Mouse (Mus musculus): ENCODE measurements around the gene Gm42517. TPM values are rescaled to one million over a fixed set of nuclear protein-coding genes. Genes with fewer than 3 reads are reported as not detected.

The Gm42517 gene
- total RNA-seq, 2 experiments from 2014 or later = 0.38 to 0.56 TPM

DNA sequence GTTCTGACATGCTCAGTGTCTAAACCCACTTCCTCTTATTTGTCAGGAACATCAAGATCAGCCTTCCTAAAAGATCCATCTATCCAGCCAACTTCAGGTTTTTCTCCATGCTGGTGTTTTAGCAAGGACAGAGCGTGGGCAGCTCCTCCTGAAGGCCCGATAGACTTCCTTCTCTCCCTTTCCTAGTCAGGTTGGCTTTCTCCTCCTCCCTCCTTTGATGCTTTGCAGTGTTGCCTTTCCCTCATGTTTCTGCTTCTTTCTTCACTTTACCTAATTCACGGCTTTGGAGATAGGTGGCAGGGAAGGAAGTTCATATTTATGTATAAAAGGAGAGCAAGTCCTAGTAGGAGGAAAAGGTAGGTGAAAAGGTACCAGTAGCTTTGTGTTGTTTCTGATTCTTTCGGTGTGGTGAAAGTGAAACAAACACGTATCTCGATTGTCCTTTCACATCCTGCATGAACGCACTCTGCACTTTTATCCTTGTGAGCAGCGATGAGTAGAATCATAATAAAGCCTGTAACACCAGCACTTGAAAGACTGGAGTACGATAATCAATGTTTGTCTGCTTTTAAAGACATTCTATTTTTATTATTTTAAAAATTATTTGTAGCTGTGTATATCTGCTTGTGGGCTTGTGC is 18.1 kb downstream of the Gm42517 start:
- no peak for DNase-seq

- no peak for DNase-seq
These were observed 19.9 kb downstream of the Gm42517 start for GRCm38 (mm10) chr5:108347843-108348242.

DNA sequence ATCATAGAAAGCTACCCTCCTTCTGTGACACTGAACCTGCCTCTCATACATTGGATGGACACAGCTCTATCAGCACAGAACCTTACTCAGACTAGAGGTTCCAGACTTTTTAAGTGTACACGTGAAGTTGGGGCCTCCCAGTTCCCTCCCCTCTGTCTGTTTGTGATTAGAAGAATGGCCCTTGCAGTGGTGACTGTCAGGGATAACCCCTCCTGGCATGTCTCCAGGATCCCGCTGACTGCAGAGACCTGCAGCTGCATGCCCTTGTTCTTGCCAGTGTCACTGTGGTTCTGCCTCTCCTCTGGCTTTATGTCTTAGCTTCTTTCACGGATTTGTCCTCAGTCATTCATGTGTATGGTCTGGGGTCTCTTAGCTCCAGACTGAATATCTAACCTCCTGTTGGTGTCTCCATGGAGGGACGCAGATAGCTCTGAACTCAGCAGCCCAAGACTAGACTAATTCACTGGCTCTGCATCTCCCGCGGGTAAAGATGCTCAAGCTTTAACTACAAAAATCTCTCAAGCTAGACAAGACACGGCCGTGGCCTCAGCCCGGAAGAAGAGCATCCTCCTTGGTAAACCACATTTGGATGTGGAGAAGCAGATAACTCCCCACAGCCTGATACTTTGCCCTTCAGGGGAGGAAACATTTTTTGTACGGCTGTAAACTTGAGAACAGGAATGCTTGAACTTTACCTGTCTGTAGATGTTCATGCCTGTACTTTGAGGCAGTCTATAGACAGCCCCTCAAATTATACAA is 22.2 kb downstream of the Gm42517 start:
- no peak for DNase-seq

DNA sequence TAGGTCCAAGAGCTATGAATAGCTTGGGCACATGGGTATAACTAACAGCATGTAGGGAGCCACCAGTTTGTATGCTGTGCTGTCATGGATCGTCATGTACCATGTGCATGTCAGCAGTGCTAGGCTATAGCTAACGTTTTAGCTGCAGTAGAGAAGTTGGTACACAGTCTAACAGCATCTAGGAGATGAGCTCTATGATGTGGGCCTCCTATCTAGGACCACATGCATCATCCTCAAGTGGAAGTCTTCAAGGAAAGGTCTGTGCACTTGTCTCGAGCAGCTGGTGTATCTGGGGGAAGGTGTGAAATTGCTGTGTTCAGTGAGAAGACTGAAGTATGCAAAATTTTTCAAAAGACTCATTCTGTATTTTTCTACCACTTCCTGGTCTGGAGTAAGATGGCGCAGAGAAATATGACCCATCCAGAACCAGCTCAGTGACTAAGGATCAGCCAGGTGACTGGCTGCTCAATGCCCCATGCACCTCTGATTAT is 24.0 kb downstream of the Gm42517 start:
- no peak for DNase-seq

GRCm38 (mm10) chr5:108338049-108338448 is 29.7 kb downstream of the Gm42517 start:
- no peak for DNase-seq

DNA sequence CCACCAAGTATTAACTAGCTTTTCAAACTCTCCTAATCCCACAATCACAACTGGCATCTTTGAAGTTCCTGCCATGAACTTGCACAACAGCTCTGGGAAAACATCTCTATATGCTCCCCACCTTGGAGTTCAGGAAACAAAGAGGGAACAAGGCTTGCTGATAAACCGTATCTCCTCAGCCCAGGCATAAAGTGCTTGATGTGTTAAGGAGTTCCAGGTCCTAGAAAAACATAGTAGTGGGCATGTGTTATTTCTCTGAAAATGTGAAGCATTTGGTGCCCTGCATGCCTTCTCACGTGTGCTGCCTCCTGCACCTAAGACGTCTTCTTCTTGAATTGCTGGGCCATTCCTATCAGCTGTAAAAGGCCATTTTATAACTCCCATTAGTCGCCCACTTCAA is 30.3 kb downstream of the Gm42517 start:
- DNase-seq = no peak

GRCm38 (mm10) chr5:108331051-108331450 is 36.7 kb downstream of the Gm42517 start:
- no peak for DNase-seq

Other genes starting within 250 kb of the Gm42517 start
- 10 to 100 TPM; 22.2 to 31.7 TPM for gene Tmed5, start 235.3 kb downstream of the Gm42517 start, total RNA-seq (2021)
- under 1 TPM; 0.32 to 0.46 TPM for gene Ccdc18, start 235.0 kb downstream of the Gm42517 start, total RNA-seq (2021)
- gene Dr1, start 99.0 kb downstream of the Gm42517 start, total RNA-seq (2021) = 10 to 100 TPM; 14.7 to 15.6 TPM
- gene Pigg, start 55.3 kb downstream of the Gm42517 start, total RNA-seq (2021) = 1 to 10 TPM; 3.2 to 3.9 TPM
- gene Pde6b, start 20.5 kb upstream of the Gm42517 start, total RNA-seq (2021) = not detected
- gene Atp5k, start 66.5 kb upstream of the Gm42517 start, total RNA-seq (2021) = 100 to 1,000 TPM; 764 to 791 TPM
- gene Mfsd7a, start 81.0 kb upstream of the Gm42517 start, total RNA-seq (2021) = under 1 TPM; 0.67 to 0.95 TPM
- 10 to 100 TPM; 30.9 to 39.5 TPM for gene Pcgf3, start 93.3 kb upstream of the Gm42517 start, total RNA-seq (2021)
- gene Cplx1, start 182.1 kb upstream of the Gm42517 start, total RNA-seq (2021) = not detected

Data from gastrocnemius, postnatal 25 days (tissue).